Mouse (Mus musculus) kidney, adult 11 months (tissue): Measurements from ENCODE around the gene Ptrhd1.

ENCODE experiments used
- DNase-seq: peaks from one replicate; pipeline ENCODE4 v3.0.0; 2022

Gene Ptrhd1

GRCm38 (mm10) chr12:4245742-4246141 lies 11.9 kb downstream of the Ptrhd1 start:
- no peak for DNase-seq

GRCm38 (mm10) chr12:4249786-4250185 lies 16.0 kb downstream of the Ptrhd1 start:
- DNase-seq = no peak

GRCm38 (mm10) chr12:4252742-4253655 lies 19.2 kb downstream of the Ptrhd1 start:
- no peak for DNase-seq

- no peak for DNase-seq
Measured at GRCm38 (mm10) chr12:4267765-4268164, 33.9 kb downstream of the Ptrhd1 start.

GRCm38 (mm10) chr12:4271078-4271477 lies 37.3 kb downstream of the Ptrhd1 start:
- no peak for DNase-seq

GRCm38 (mm10) chr12:4278978-4279755 lies 45.3 kb downstream of the Ptrhd1 start:
- DNase-seq = no peak

GRCm38 (mm10) chr12:4279878-4280277 lies 46.1 kb downstream of the Ptrhd1 start:
- no peak for DNase-seq

- DNase-seq = no peak
Measured at GRCm38 (mm10) chr12:4285186-4285585, 51.4 kb downstream of the Ptrhd1 start.
